Mouse (Mus musculus): Measurements from ENCODE around the gene Gm28553.
"Not testable (repeated sequence)": the region's sequence is repeated elsewhere in the genome, so short reads cannot be mapped to it uniquely, and the experiment has no call there.

Gene Gm28553

DNA sequence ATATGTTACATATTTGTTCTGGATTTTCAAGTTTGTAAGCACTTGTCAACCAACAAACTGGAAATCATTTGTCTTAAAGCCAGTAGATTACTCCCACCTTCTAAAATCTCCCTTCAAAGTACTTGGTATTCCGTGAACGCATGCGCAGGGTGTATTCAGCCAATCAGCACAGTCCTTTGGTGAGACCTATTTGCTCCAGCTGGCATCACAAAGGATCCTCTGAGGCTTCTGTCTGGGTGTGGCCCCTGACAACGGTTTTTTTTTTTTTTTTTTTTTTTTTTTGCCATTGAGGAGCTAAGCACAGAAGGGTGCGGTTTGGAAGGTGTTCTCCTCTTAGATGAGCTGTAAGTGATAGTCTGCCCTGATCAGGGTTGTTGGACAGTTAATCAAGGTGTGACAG, at the start of gene Gm28553:
Gm28553 (plus strand) TSS at position 301 of the 400 bp plus-strand sequence.
- DNase-seq (ENCODE audit: extremely low read depth, insufficient read length, low spot score): not testable (repeated sequence)

All from 3134 (cell line).